Mouse (Mus musculus) lung, adult 2 months (tissue): ENCODE data around the gene Maml3. TPM values are rescaled to one million over a fixed set of nuclear protein-coding genes. Genes with fewer than 3 reads are reported as not detected.

Experiments
- DNase-seq: peaks from one replicate; pipeline ENCODE4 v3.0.0; 2022
- H3K4me1 ChIP-seq: fragments of 200-500 bp; 2 replicates; pipeline ENCODE4 v1.6.1; 2011; ENCODE audit warnings: low read length; ENCODE audit not compliant: control insufficient read depth, insufficient read depth
- H3K4me3 ChIP-seq: fragments of 200-500 bp; replicated peaks from 2 replicates; pipeline ENCODE3; 2011; ENCODE audit warnings: low read depth, mild to moderate bottlenecking, control low read depth, low read length; ENCODE audit errors: extremely low read depth
- CTCF ChIP-seq: fragments of 200-500 bp; IDR thresholded peaks from 2 replicates; pipeline ENCODE4 v1.5.1; 2011; ENCODE audit warnings: mild to moderate bottlenecking, low read length, control low read depth; ENCODE audit not compliant: insufficient read depth
- POLR2A ChIP-seq: fragments of 200-500 bp; IDR thresholded peaks from 2 replicates; pipeline ENCODE4 v1.6.1; 2011; ENCODE audit warnings: low read depth, mild to moderate bottlenecking, control low read depth, low read length, borderline replicate concordance; ENCODE audit errors: extremely low read depth
- WGBS: fragments of 180-500 bp; shearing (Covaris S2); methylation state at CpG from one replicate; pipeline ENCODE4 v1.1.7; 2018; 5-methylcytosine and 5-hydroxymethylcytosine counted together
- polyA plus RNA-seq: library from polyadenylated mRNA; depleted of rRNA; stranded (reverse); fragments of >200 nt; gene quantifications from 2 replicates; pipeline ENCODE4 v1.2.3, GENCODE M21; 2012

Gene Maml3
- polyA plus RNA-seq, 1 experiment: 11.2 TPM

GRCm38 (mm10) chr3:51970489-51970888, 134.4 kb downstream of the Maml3 start:
- 68% methylated on average over 2 of the region's 2 CpGs for WGBS
- no peak overlapping the region for H3K4me3 ChIP-seq
- TF ChIP-seq CTCF: no peak
- no peak for TF ChIP-seq POLR2A
- H3K4me1 ChIP-seq: no peaks in the 10 kb centered on the region
- no peak for DNase-seq

DNA sequence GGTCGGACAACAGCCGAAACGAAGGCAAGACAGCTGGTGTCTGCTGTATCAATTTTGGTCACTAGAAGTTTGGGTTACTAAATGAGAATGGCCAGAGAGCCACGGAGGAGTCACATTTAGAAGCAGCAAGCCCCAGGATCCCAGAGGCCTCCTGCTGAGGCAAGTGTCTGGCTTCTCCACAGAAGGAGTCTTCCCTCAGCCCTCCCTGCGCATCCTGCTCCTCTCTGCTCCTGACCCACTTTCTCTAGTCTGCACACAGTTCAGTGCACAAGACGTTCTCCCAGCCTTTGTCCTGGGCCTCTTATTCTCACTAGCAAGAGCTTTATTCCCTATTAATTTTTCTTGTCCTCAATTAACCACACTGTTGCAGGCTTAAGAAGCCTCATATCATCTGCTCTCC, 135.4 kb downstream of the Maml3 start:
- TF ChIP-seq POLR2A (no peak), CTCF (no peak)
- DNase-seq: no peak
- no peaks in the 10 kb centered on the region for H3K4me1 ChIP-seq
- H3K4me3 ChIP-seq: no peak overlapping the region
- WGBS: 80% methylated on average over 6 of the region's 6 CpGs

GRCm38 (mm10) chr3:51965841-51966240, 139.0 kb downstream of the Maml3 start:
- Histone ChIP-seq H3K4me1 (peaks cover 4% of the 10 kb centered on the region; the same call in 1 of the 2 replicates), H3K4me3 (no peak overlapping the region)
- WGBS: 64% methylated on average over 7 of the region's 7 CpGs
- no peak for TF ChIP-seq POLR2A
- no peak for TF ChIP-seq CTCF
- DNase-seq: no peak

DNA sequence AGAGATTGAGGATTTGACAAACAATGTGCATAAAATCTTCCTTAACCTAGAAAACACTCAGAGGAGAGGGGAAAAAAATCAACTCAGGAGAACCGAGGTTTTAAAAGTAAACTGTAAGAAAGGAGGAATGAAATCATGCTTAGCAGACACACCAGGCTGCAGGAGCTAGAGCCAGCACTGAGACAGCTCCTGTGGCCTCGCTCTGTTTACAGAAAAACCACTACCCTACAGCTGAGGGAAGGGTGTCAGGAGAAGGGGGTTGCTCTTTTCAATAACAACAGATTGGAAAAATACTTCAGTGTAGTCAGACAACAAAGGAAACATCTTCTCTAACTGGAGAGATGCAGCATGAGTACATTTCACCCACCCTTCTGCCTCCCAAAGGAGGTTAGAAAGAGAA, 139.4 kb downstream of the Maml3 start:
- no peak for DNase-seq
- WGBS: 35% methylated on average over 2 of the region's 2 CpGs
- no peak for TF ChIP-seq POLR2A
- TF ChIP-seq CTCF: no peak
- Histone ChIP-seq H3K4me3 (no peak overlapping the region), H3K4me1 (peaks cover 4% of the 10 kb centered on the region; the same call in 1 of the 2 replicates)

DNA sequence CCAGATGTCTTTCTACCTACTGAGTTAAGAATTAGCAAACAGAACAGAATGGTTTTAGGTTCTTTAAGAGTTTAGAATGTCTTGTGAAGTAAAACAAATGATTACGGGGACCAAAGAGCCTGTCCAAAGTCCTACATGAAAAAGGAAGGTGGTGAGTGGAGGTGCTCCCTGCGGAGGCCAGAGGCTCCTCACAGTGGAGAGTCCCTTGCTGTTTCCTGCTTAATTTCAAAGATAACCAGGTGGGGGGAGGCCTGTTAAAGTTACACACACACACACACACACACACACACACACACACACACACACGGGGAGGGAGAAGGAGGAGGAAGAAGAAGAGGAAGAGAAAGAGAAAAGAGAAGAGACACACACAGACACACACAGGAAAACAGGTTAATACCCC, 139.9 kb downstream of the Maml3 start:
- 36% methylated on average over 3 of the region's 3 CpGs for WGBS

DNA sequence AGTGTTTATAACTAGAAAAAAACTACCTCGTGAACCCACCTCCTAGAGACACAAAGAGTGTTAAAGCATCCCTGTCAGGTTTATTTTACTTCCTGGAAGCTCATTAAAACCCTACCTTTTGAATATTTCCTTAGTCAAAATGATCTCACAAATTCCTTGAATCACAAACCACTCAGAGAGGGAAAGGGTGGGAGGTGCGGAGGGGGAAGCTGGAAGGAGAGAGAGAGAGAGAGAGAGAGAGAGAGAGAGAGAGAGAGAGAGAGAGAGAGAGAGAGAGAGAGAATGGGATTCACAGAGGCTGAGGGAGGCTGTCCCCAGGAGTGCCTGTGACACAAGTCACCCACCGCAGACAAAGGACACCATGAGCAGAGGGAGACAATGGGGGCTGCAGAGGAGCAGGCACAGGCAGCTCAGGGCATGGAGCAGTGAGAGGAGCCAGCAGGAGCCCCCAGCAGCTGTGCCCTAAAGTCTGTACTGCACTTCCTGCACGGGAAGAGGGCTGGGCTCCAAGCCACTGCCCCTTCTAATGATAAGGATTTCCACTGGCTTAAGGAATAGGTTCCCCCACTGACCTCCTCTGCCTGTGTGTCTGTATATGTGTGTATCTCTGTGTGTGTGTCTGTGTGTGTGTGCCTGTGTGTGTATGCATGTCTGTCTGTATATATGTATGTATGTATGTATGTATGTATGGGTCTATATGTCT, 140.8 kb downstream of the Maml3 start:
- no peak for DNase-seq
- WGBS: 38% methylated on average over 4 of the region's 4 CpGs
- no peak for TF ChIP-seq POLR2A
- no peak for TF ChIP-seq CTCF
- peaks cover 4% of the 10 kb centered on the region; the same call in 1 of the 2 replicates for H3K4me1 ChIP-seq
- H3K4me3 ChIP-seq: no peak overlapping the region

More for the DNA sequence above, 139.9 kb downstream of the Maml3 start:
- Histone ChIP-seq H3K4me3 (no peak overlapping the region), H3K4me1 (peaks cover 4% of the 10 kb centered on the region; the same call in 1 of the 2 replicates)
- no peak for DNase-seq
- TF ChIP-seq CTCF: no peak
- no peak for TF ChIP-seq POLR2A

DNA sequence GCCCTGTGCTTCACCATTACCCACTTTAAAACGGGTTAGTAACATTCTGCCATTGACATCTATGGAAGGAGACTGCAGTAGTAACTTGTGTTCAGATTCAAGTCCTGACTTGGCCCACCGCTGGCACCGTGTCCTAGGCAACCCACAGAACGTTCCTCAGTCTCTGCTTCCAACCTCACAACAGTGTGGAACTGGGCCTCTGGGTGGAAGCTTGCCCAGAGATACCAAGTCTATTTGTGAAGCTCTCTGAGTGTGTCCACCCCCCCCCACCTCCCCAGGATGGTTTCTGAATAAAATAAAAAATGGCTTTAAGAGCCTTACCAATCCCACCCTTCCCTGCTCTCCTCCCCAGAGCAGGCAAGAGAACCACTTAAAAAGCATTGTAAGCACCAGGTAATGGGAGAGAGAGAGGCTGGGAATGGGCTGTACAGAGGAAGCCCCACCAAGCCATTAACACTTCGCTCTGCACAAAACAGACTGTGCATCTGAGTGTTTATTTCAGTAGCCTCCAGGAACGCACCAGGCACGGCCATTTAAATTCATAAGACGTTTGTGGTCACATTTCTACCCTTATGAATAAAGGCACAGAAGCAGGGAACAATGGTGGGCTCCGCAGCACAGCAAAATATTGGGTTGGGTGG, 141.6 kb downstream of the Maml3 start:
- TF ChIP-seq POLR2A (no peak), CTCF (no peak)
- Histone ChIP-seq H3K4me3 (no peak overlapping the region), H3K4me1 (peaks cover 4% of the 10 kb centered on the region; the same call in 1 of the 2 replicates)
- no peak for DNase-seq
- 82% methylated on average over 9 of the region's 9 CpGs for WGBS

GRCm38 (mm10) chr3:51958751-51959150, 146.1 kb downstream of the Maml3 start:
- DNase-seq: no peak
- Histone ChIP-seq H3K4me1 (peaks cover 6% of the 10 kb centered on the region; the same call in 1 of the 2 replicates), H3K4me3 (no peak overlapping the region)
- 65% methylated on average over 2 of the region's 2 CpGs for WGBS
- no peak for TF ChIP-seq POLR2A
- no peak for TF ChIP-seq CTCF

DNA sequence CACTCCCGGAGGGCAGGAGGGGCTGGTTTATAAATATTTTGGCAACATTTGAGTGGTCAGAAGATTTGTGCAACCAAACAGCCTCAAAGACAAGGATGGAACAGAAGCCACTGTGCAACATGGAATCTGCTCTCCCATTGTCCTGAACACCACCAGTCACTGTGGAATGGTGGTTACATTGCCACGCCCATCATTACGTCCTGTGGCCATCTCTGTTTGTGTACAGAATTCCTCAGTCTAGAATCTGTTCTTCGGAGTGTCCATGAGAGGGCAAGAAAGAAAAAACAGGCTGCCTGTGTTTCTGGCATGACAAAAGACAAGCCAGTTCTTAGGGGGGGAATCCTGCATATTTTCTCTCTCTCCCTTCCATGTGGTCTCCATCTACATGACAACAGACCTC, 150.4 kb downstream of the Maml3 start:
- Histone ChIP-seq H3K4me1 (peaks cover 8% of the 10 kb centered on the region; the same call in 1 of the 2 replicates), H3K4me3 (no peak overlapping the region)
- WGBS: 37% methylated on average over 4 of the region's 4 CpGs
- DNase-seq: no peak
- TF ChIP-seq POLR2A: no peak
- no peak for TF ChIP-seq CTCF

DNA sequence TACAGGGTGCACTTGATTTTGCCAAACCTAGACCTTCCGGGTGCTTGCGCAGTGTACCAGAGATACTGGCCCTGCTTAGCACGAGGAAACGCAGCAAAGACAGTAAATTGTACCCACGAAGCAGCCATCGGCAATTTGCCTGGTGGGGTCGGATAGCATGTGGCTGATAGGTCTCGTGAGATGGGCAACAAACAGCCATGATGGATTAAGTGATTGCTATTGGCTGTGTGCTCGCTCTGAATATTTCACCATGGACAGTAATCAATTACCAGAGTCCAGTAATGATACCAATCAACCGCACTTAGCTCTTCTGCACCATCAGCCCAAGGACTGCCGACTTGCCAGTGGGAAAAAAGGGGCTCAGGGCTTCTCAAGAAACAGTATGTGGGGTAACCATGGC, 150.9 kb downstream of the Maml3 start:
- Histone ChIP-seq H3K4me1 (peaks cover 8% of the 10 kb centered on the region; the same call in 1 of the 2 replicates), H3K4me3 (no peak overlapping the region)
- WGBS: 76% methylated on average over 11 of the region's 11 CpGs
- TF ChIP-seq CTCF (no peak), POLR2A (no peak)
- DNase-seq: no peak
